Mouse (Mus musculus): ENCODE measurements around the gene Map7d3. TPM values are rescaled to one million over a fixed set of nuclear protein-coding genes. Genes with fewer than 3 reads are reported as not detected.

Gene Map7d3
- total and polyA plus RNA-seq, 3 experiments, result not detected

DNA sequence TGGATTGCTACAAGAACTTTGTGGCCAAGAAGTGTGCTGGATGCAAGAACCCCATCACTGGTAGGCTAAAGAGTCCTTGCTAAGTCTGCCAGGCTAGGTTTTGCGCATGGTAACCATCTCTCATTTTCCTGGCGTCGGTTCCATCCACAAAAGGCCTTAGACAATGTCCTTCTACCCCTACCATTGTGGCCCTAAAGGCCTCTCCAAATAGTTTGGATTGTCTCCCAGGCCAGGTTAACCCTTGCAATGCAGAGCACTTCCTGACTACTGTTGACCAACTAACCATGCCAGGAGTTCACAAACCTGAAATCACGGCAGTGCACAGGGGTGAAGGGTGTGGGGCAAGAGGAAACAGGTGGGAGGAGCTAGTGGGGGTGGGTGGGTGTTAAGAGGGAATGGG is 31.5 kb downstream of the Map7d3 start:
- H3K4me1 ChIP-seq (ENCODE audit: control insufficient read depth in 1 of 2, insufficient read depth in 2 of 2), result peaks cover 0 to 3% of the 10 kb centered on the region in 2 experiments; a peak in 2 of 4 replicates
- H3K79me2 ChIP-seq (replicated peaks; ENCODE audit: control insufficient read depth, extremely low read depth, insufficient read depth, poor library complexity, severe bottlenecking), result no peaks in the 10 kb centered on the region
- H3K4me3 ChIP-seq (replicated peaks in 1 of 3; ENCODE audit: low read depth in 2 of 3, low read length in 2 of 3, poor library complexity in 1 of 3), result no peak overlapping the region
- no peaks in the 10 kb centered on the region for H3K36me3 ChIP-seq (replicated peaks in 1 of 2; ENCODE audit: control insufficient read depth in 1 of 2, insufficient read depth in 1 of 2, low read length in 1 of 2)
- no peaks in the 10 kb centered on the region for H3K9me3 ChIP-seq (replicated peaks; ENCODE audit: low read length)
- no peak overlapping the region for H3K27ac ChIP-seq (ENCODE audit: insufficient read depth, low read depth)
- dilution Hi-C loops (cut with MboI; ENCODE audit: extremely low pct_ligation_motif_present, extremely low pct_unique_long_range_greater_than_20kb, low sequenced_read_pairs), result no loop called here
- TF ChIP-seq ETS1 (conservative IDR thresholded peaks at IDR 0.05; ENCODE audit: low read depth, low read length) (no peak), IRF4 (IDR thresholded peaks at IDR 0.05; ENCODE audit: low read depth, low read length) (no peak), JUN (IDR thresholded peaks at IDR 0.05; ENCODE audit: insufficient read depth, low read depth, low read length) (no peak), CHD1 (IDR thresholded peaks at IDR 0.05; ENCODE audit: low read depth, low read length) (no peak), TBP (conservative IDR thresholded peaks at IDR 0.05; ENCODE audit: low read depth, low read length) (no peak)
- no peak for DNase-seq (ENCODE audit: extremely low read depth)
- no peak overlapping the region for H3K4me2 ChIP-seq (ENCODE audit: insufficient read depth, low read depth, poor library complexity, severe bottlenecking)
- no peaks in the 10 kb centered on the region for H3K27me3 ChIP-seq (replicated peaks)
- in situ Hi-C loops (cut with MboI; ENCODE audit: low pct_ligation_motif_present, low pct_unique_long_range_greater_than_20kb, low sequenced_read_pairs), result no loop called here
- no peak overlapping the region for H3K9ac ChIP-seq (ENCODE audit: insufficient read depth, low read depth)

DNA sequence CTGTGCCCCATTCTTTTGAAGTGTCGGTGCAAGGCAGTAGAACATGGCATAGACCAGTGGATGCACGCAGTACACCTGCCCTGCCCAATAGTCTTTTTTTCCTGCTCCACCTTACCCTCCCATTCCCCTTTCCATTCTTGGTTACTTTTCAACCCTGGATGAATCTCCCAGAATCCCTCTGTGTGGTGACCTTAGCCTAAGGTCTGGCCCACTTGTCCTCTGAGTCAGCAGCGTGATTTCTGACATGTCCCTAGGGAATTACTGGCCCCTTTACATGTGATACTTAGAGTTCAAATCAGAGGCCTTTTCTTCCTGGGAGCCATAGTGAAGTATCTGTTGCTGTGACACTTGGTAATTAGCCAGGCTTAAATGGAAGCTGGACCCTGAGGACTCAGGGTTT is 34.6 kb downstream of the Map7d3 start:
- Histone ChIP-seq H3K9me3 (replicated peaks; ENCODE audit: low read length) (no peaks in the 10 kb centered on the region), H3K4me1 (ENCODE audit: control insufficient read depth in 1 of 2, insufficient read depth in 2 of 2) (peaks cover 0 to 3% of the 10 kb centered on the region in 2 experiments; a peak in 2 of 4 replicates), H3K27me3 (replicated peaks) (no peaks in the 10 kb centered on the region), H3K27ac (ENCODE audit: insufficient read depth, low read depth) (no peak overlapping the region), H3K9ac (ENCODE audit: insufficient read depth, low read depth) (no peak overlapping the region), H3K36me3 (replicated peaks in 1 of 2; ENCODE audit: control insufficient read depth in 1 of 2, insufficient read depth in 1 of 2, low read length in 1 of 2) (no peaks in the 10 kb centered on the region), H3K4me3 (replicated peaks in 1 of 3; ENCODE audit: low read depth in 2 of 3, low read length in 2 of 3, poor library complexity in 1 of 3) (no peak overlapping the region), H3K4me2 (ENCODE audit: insufficient read depth, low read depth, poor library complexity, severe bottlenecking) (no peak overlapping the region), H3K79me2 (replicated peaks; ENCODE audit: control insufficient read depth, extremely low read depth, insufficient read depth, poor library complexity, severe bottlenecking) (no peaks in the 10 kb centered on the region)
- TF ChIP-seq TBP (conservative IDR thresholded peaks at IDR 0.05; ENCODE audit: low read depth, low read length) (no peak), IRF4 (IDR thresholded peaks at IDR 0.05; ENCODE audit: low read depth, low read length) (no peak), CHD2 (IDR thresholded peaks at IDR 0.05; ENCODE audit: low read length) (no peak), EP300 (IDR thresholded peaks at IDR 0.05; ENCODE audit: low read length) (no peak)
- dilution Hi-C loops (cut with MboI; ENCODE audit: extremely low pct_ligation_motif_present, extremely low pct_unique_long_range_greater_than_20kb, low sequenced_read_pairs) (no loop called here), in situ Hi-C loops (cut with MboI; ENCODE audit: low pct_ligation_motif_present, low pct_unique_long_range_greater_than_20kb, low sequenced_read_pairs) (no loop called here)
- DNase-seq (ENCODE audit: extremely low read depth), result no peak

- dilution Hi-C loops (cut with MboI; ENCODE audit: extremely low pct_ligation_motif_present, extremely low pct_unique_long_range_greater_than_20kb, low sequenced_read_pairs), result no loop called here
- Histone ChIP-seq H3K36me3 (replicated peaks in 1 of 2; ENCODE audit: control insufficient read depth in 1 of 2, insufficient read depth in 1 of 2, low read length in 1 of 2) (no peaks in the 10 kb centered on the region), H3K4me1 (ENCODE audit: control insufficient read depth in 1 of 2, insufficient read depth in 2 of 2) (peaks cover 0 to 3% of the 10 kb centered on the region in 2 experiments; a peak in 2 of 4 replicates), H3K9me3 (replicated peaks; ENCODE audit: low read length) (no peaks in the 10 kb centered on the region), H3K9ac (ENCODE audit: insufficient read depth, low read depth) (no peak overlapping the region), H3K79me2 (replicated peaks; ENCODE audit: control insufficient read depth, extremely low read depth, insufficient read depth, poor library complexity, severe bottlenecking) (no peaks in the 10 kb centered on the region), H3K27ac (ENCODE audit: insufficient read depth, low read depth) (no peak overlapping the region), H3K4me2 (ENCODE audit: insufficient read depth, low read depth, poor library complexity, severe bottlenecking) (no peak overlapping the region), H3K4me3 (replicated peaks in 1 of 3; ENCODE audit: low read depth in 2 of 3, low read length in 2 of 3, poor library complexity in 1 of 3) (no peak overlapping the region), H3K27me3 (replicated peaks) (no peaks in the 10 kb centered on the region)
- TF ChIP-seq ELF1 (IDR thresholded peaks at IDR 0.05; ENCODE audit: low read depth, low read length), result no peak
- TF ChIP-seq JUND (conservative IDR thresholded peaks at IDR 0.05; ENCODE audit: low read depth, low read length), result no peak
- no peak for TF ChIP-seq MAFK (IDR thresholded peaks at IDR 0.05; ENCODE audit: insufficient replicate concordance, low read length)
- DNase-seq (ENCODE audit: extremely low read depth), result no peak
- in situ Hi-C loops (cut with MboI; ENCODE audit: low pct_ligation_motif_present, low pct_unique_long_range_greater_than_20kb, low sequenced_read_pairs), result no loop called here
Observed at GRCm38 (mm10) chrX:56786281-56787061, 35.7 kb downstream of the Map7d3 start.

All from CH12.LX (cell line).